Mouse (Mus musculus): Measurements from ENCODE around the gene Mnd1.
A peak's percentile ranks its signal among the peaks of the same experiment; 100 is the strongest.

Gene Mnd1

GRCm38 (mm10) chr3:84157559-84158350, 2.2 kb upstream of the Mnd1 start:
- DNase-seq (ENCODE audit: low spot score): no peak

- DNase-seq (ENCODE audit: low spot score): no peak
These were observed 1.4 kb upstream of the Mnd1 start for GRCm38 (mm10) chr3:84157011-84157410.

DNA sequence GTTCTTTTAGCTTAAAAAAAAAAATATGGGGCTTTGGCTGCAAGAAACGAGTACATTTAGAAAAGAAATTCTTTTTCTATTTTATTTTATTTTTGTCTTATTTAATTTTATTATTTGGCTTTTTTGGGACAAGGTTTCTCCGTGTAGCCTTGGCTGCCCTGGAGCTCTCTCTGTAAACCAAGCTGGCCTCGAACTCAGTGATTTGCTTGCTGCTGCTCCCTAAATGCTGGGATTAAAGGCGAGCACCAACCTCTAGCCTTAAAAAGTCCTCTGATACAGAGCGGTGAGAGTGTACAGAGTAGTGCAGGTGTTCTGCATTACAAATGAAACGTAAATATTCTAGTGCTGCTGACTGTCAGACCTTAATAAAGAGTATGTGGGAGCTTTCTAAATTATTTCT, 519 bp upstream of the Mnd1 start:
- DNase-seq (ENCODE audit: low spot score): peak; percentile 9

DNA sequence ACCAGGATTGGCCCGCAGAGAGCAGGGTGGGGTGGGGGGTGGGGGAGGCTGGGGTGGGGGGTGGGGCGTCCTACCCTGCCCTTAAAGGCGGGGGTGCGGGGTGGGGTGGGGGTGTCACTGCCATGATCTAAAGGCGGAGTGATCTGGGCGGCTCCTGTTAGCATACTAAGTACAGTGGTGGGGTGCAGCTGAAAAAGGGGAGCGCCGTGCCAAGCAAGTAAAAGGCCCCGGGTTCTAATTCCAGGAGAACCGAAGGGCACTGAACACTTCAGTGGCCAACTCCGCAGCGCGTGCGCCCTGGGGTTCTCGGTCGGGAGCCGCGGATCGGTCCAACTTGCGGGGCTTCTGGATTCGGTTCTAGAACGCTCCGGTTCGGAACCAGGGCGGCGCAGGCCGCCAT, 440 bp downstream of the Mnd1 start:
- DNase-seq (ENCODE audit: low spot score): peak; percentile 68

DNA sequence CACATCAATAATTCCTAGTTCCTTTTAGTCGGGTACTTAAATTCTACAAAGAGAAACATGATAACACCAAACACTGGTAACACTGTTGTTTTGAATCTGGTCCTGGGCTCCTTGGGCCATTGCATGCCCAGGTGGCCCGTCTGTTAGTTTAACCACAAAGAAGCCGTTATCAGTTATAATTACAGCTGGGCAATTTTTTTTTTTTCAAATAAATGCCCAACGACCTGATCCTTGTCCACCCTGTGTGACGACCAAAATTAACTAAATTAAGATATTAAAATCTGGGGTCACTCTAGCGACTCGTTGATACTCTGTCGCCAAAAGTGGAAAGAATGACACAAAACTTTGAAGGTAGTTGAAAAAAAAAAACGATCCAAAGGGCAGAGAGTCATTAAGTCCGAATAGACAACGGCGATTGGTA, 855 bp downstream of the Mnd1 start:
- DNase-seq (ENCODE audit: low spot score): no peak

- no peak for DNase-seq (ENCODE audit: low spot score)
These were observed 5.8 kb downstream of the Mnd1 start for GRCm38 (mm10) chr3:84149831-84150230.

DNA sequence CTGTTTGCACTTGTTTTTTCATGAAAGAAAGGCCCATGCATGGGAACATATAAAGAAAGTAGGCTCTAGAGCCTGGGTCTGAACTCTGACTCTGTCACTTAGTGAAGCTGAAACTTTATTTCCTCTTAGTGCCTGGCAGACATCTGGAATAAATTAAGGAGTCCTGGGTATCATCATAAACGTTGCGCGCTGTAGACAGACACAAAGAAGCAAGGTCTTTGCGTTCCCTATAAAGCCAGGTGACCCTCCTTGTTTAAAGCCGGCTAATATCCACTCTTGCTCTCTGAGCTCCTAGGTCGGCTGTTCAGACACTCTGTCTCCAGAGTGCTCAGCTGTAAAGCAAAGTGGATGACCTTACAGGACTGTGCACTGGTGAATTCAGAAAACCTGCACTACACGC, 14.6 kb downstream of the Mnd1 start:
- no peak for DNase-seq (ENCODE audit: low spot score)

GRCm38 (mm10) chr3:84136509-84136908, 19.1 kb downstream of the Mnd1 start:
- peak; percentile 28 for DNase-seq (ENCODE audit: low spot score)

DNA sequence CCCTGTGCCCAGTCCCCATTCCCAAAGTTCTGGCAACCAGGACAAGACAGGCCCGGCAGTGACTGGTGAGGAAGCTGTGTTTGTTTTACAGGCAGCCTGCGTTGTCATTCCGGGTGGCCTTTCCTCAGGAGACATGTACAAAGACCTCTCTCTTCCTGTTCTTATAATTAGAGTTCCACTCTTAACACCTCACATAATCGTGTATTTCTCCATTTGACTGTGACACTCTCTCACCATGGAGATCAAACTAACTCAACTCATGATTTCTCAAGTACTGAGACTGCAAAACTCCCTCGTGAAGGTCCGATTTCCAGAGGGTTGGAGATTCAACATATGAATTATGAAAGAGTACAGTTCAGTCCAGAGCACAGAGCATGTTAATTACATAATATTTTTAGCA, 19.7 kb downstream of the Mnd1 start:
- DNase-seq (ENCODE audit: low spot score): no peak

GRCm38 (mm10) chr3:84135387-84135786, 20.2 kb downstream of the Mnd1 start:
- peak; percentile 81 for DNase-seq (ENCODE audit: low spot score)

DNA sequence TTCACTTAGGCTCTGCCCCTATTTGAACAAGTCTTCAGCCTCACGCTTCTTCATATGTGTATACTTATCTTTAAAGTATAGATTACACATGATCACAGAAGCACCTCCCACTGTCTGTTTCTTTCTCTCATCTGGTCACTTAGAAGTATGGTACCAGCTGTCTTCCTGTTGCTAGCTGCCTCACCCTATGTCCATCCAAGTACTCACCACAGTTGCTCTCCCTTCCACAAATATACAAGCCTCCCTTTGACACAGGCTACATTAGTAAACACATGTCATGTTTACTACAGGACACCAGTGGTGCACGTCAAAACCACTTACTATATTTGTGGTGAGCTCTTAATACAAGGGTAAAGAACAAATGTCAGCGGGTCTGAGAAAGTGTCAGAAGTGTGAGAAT, 24.2 kb downstream of the Mnd1 start:
- no peak for DNase-seq (ENCODE audit: low spot score)

GRCm38 (mm10) chr3:84130776-84131175, 24.8 kb downstream of the Mnd1 start:
- DNase-seq (ENCODE audit: low spot score): no peak

DNA sequence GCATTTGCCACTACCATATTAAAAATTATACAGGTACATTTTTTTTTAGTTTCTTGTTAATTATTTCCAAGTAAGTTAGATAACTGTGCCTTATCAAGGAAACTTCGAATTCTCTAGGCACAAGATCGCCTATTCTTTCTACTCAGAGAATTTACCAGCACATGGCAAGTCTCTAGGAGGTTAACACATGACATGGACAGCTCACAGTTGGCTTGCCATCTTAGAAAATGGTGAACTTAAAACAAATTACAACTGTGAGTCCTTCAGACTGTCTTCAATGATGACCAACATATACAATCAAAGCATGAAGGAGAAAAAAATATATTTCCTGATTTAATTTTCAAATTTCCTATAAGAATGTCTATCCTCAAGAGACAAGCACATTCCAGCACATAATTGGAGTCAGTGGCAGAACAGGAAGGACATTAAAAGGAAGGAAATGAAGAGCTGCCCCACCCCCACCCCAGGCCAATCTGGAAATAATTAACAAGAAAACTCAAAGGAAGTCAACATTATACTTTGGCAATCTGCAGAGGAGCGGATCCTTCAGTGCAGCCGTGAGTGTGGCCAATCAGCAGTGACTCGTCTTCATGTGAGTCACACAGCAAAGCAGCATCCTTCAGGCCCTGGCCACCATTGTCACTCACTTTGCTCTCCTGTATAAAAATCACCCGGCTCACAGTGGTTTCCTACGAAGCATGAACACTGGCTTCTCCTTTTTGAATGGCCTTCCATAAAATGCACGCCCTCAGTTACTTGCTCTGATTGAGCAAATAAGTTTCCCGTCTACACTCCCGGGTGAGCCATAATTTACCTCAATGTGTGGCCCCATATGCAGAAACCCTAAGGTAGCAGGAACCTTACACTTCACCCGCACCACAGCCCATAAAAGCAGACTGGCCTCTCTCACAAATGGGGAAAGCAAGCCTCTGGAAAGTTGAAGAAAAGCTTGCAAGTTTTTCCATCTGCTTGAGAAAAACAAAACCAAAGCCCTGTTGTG, 26.4 kb downstream of the Mnd1 start:
- no peak for DNase-seq (ENCODE audit: low spot score)

DNA sequence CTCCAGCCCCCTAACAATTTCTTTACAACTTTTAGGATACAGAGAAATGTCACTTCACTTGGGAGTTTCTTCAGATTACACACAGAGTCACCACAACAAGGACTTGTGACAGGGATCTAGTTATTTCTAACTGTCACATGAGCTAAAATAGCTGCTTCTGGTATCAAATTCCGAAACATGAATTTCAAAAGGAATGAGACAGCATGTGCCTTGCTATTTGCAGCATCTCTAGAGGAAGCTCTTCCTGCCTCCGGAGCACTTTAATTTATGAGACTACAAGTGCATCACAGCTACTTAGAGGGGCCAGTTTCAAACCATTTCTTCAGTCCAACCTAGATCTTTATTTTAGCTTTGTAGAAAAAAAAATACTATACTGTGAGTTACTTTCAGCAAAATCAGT, 28.2 kb downstream of the Mnd1 start:
- DNase-seq (ENCODE audit: low spot score): no peak

- no peak for DNase-seq (ENCODE audit: low spot score)
These were observed 28.9 kb downstream of the Mnd1 start for GRCm38 (mm10) chr3:84126721-84127120.

DNA sequence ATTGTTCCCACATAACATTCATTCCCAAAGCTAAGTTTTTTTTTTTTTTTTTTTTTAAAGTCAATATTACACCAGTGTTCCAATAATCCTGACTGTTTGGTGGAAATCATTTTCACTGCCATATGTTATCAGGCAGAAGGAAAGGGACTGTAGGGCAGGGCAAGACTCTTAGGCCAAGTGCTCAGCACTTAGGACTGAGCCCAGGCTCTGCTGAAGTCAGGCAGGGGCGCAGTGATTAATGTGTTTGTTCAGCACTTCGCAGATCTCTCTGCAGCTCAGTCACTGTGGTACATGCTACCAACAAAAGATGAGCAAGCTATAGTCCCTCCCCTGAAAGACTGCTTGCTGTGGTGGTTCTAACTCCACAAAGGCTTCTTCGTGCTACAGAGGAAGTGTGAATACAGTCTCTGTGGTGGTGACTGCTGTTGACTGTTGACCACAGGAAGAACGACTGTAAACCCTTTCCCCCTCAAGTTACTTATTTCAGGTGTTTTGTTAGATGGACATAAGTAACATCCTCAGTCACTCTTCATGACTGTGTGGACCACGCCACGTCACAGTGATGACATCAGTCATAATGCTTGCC, 29.8 kb downstream of the Mnd1 start:
- DNase-seq (ENCODE audit: low spot score): no peak

GRCm38 (mm10) chr3:84123461-84123860, 32.1 kb downstream of the Mnd1 start:
- no peak for DNase-seq (ENCODE audit: low spot score)

DNA sequence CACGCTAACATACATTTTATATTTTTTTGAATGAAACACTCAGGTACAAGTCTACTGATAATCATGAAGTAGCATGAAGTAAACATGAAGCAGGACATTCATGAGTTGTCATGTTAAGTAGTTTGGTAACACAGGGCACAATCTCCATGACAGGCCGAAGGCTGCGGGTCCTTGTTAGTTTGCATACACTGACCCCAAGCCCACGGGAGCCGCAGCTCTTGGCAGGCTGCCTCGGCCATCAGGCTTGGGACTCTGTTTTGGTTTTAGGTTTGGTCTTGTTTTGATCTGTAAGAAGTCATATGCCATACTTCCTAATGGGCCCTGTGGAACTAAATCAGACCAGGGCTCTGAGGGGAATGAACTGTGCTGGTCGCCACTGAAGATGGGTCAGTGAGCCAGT, 36.9 kb downstream of the Mnd1 start:
- no peak for DNase-seq (ENCODE audit: low spot score)

DNA sequence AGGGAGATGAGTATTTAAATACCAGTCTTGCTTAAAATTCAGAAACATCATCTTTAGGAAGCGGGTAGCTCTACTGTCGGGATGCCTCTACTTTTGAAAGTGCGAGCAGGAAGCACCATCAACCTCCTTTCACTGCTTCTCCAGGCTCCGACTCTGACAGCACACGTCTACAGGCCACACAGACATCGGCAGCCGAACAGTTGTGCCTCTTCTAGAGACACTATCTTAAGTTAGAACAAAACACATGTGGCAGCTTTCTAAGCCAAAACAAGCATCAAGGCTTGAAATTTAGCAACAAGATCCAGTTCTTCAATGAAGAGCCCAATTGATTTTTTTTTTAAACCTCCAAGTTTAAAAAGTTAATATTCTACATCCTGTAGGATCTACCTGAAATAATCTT, 37.4 kb downstream of the Mnd1 start:
- DNase-seq (ENCODE audit: low spot score): no peak

DNA sequence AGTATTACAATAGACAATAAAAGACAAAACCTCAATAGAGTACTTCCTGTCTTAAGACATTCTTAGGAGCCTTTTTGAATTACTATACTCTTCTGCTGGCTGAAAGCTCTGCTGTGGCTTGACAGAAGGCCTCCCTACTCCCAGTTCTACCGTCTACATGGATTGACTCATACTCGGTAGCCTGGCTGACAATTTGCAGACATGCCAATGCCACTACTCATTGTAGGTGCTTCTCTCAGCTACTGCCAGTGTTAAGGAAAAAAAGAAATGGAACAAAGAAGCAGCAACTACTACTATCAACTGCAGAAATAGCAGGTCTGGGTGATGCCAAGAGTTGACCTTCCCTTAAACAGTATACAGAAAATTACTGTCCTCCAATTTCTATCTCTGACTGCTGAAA, 47.0 kb downstream of the Mnd1 start:
- DNase-seq (ENCODE audit: low spot score): no peak

GRCm38 (mm10) chr3:84106106-84106505, 49.5 kb downstream of the Mnd1 start:
- no peak for DNase-seq (ENCODE audit: low spot score)

DNA sequence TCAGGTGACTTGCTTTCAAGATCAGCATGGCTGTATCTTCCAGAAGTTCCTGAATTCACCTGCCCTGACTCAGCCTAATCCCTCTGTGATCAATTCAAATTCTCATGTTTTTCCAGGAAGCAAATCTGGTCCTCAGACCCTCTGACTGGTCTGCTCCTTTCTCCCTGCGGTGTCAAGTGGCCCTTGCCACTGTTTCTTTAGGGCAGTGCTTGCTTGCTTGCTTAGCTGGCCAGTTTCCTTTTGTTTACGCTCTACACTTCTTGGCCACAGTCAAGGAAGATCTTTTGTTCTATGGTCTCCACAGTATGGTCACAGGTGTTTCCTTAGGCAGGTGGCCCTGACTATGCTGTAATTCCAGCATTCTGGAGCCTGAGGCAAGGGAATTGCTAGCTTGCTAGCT, 52.0 kb downstream of the Mnd1 start:
- DNase-seq (ENCODE audit: low spot score): no peak

- no peak for DNase-seq (ENCODE audit: low spot score)
These were observed 62.7 kb downstream of the Mnd1 start for GRCm38 (mm10) chr3:84092875-84093274.
